Mouse (Mus musculus) CH12.LX (cell line): ENCODE measurements around the gene Hectd1. TPM values are rescaled to one million over a fixed set of nuclear protein-coding genes. Genes with fewer than 3 reads are reported as not detected.

Experiments used
- DNase-seq: peaks from one replicate; pipeline ENCODE4 v3.0.0-alpha.2; 2013; ENCODE audit errors: extremely low read depth
- H3K27ac ChIP-seq: 2 replicates; pipeline ENCODE4 v1.5.1; 2012; ENCODE audit warnings: low read depth, mild to moderate bottlenecking, control low read depth, moderate library complexity; ENCODE audit not compliant: insufficient read depth
- H3K27me3 ChIP-seq: replicated peaks from 2 replicates; pipeline ENCODE3; 2012; ENCODE audit warnings: inconsistent platforms
- H3K36me3 ChIP-seq, 2 experiments: replicated peaks in 1 of 2; 2 replicates each; pipeline versions ENCODE3 to v1.6.1; 2012; ENCODE audit warnings: inconsistent platforms in 1 of 2, low read length in 1 of 2, mild to moderate bottlenecking in 1 of 2, mixed read lengths in 1 of 2, moderate library complexity in 1 of 2; ENCODE audit not compliant: control insufficient read depth in 1 of 2, insufficient read depth in 1 of 2
- H3K4me1 ChIP-seq, 2 experiments: 2 replicates each; pipeline ENCODE4 v1.6.1; 2012; ENCODE audit warnings: inconsistent platforms in 1 of 2, moderate library complexity in 1 of 2; ENCODE audit not compliant: insufficient read depth in 2 of 2, control insufficient read depth in 1 of 2
- H3K4me2 ChIP-seq: 2 replicates; pipeline ENCODE4 v1.6.1; 2012; ENCODE audit warnings: low read depth, mild to moderate bottlenecking, control low read depth; ENCODE audit not compliant: poor library complexity, insufficient read depth, severe bottlenecking
- H3K4me3 ChIP-seq, 3 experiments: fragments of 150-350 bp in 1 of 3; sonication (generic) in 1 of 3; replicated peaks in 1 of 3; 2 replicates each; pipeline versions ENCODE3 to v1.5.1; 2011 to 2012; ENCODE audit warnings: low read depth in 2 of 3, low read length in 2 of 3, mild to moderate bottlenecking in 2 of 3, moderate library complexity in 2 of 3, control low read depth in 1 of 3, improper control_type of control experiment in 1 of 3, inconsistent platforms in 1 of 3, mixed read lengths in 1 of 3; ENCODE audit not compliant: poor library complexity in 1 of 3
- H3K79me2 ChIP-seq: replicated peaks from 2 replicates; pipeline ENCODE4 v1.6.1; 2012; ENCODE audit warnings: mild to moderate bottlenecking, moderate library complexity; ENCODE audit not compliant: control insufficient read depth, poor library complexity, insufficient read depth, severe bottlenecking; ENCODE audit errors: extremely low read depth
- H3K9ac ChIP-seq: 2 replicates; pipeline ENCODE4 v1.6.1; 2012; ENCODE audit warnings: low read depth, mild to moderate bottlenecking, control low read depth, moderate library complexity; ENCODE audit not compliant: insufficient read depth
- H3K9me3 ChIP-seq: replicated peaks from 2 replicates; pipeline ENCODE3; 2012; ENCODE audit warnings: low read length, inconsistent platforms, mixed read lengths
- BHLHE40 ChIP-seq: IDR thresholded peaks from 2 replicates; pipeline ENCODE4 v1.6.1; 2011; ENCODE audit warnings: mild to moderate bottlenecking, low read depth, low read length, improper control_type of control experiment
- CTCF ChIP-seq, 2 experiments: IDR thresholded peaks in 1 of 2; conservative IDR thresholded peaks in 1 of 2; 2 replicates each; pipeline ENCODE4 v1.5.1; 2011 to 2012; ENCODE audit warnings: low read depth in 2 of 2, low read length in 2 of 2, improper control_type of control experiment in 1 of 2, inconsistent platforms in 1 of 2, mild to moderate bottlenecking in 1 of 2, moderate library complexity in 1 of 2
- E2F4 ChIP-seq: IDR thresholded peaks from 2 replicates; pipeline ENCODE4 v1.6.1; 2011; ENCODE audit warnings: low read depth, low read length, improper control_type of control experiment; ENCODE audit not compliant: insufficient replicate concordance
- ELF1 ChIP-seq: IDR thresholded peaks from 2 replicates; pipeline ENCODE4 v1.6.1; 2014; ENCODE audit warnings: low read depth, mild to moderate bottlenecking, inconsistent platforms, low read length, improper control_type of control experiment
- EP300 ChIP-seq: IDR thresholded peaks from 2 replicates; pipeline ENCODE4 v1.6.1; 2011; ENCODE audit warnings: low read length, improper control_type of control experiment
- GABPA ChIP-seq: IDR thresholded peaks from 2 replicates; pipeline ENCODE4 v1.6.1; 2012; ENCODE audit warnings: low read depth, low read length, improper control_type of control experiment, inconsistent platforms; ENCODE audit not compliant: insufficient replicate concordance
- HCFC1 ChIP-seq: IDR thresholded peaks from 2 replicates; pipeline ENCODE4 v1.6.1; 2012; ENCODE audit warnings: low read depth, mild to moderate bottlenecking, inconsistent platforms, low read length, improper control_type of control experiment
- IRF4 ChIP-seq: IDR thresholded peaks from 2 replicates; pipeline ENCODE4 v1.6.1; 2014; ENCODE audit warnings: low read depth, mild to moderate bottlenecking, inconsistent platforms, low read length, improper control_type of control experiment
- JUN ChIP-seq: IDR thresholded peaks from 2 replicates; pipeline ENCODE4 v1.6.1; 2011; ENCODE audit warnings: low read depth, mild to moderate bottlenecking, low read length, improper control_type of control experiment, moderate library complexity; ENCODE audit not compliant: insufficient read depth
- JUND ChIP-seq: conservative IDR thresholded peaks from 2 replicates; pipeline ENCODE4 v1.6.1; 2011; ENCODE audit warnings: low read depth, low read length, improper control_type of control experiment
- KAT2A ChIP-seq: IDR thresholded peaks from 2 replicates; pipeline ENCODE4 v1.6.1; 2012; ENCODE audit warnings: low read length, improper control_type of control experiment, inconsistent platforms; ENCODE audit not compliant: insufficient replicate concordance
- MAFK ChIP-seq: IDR thresholded peaks from 2 replicates; pipeline ENCODE4 v1.6.1; 2011; ENCODE audit warnings: low read length, improper control_type of control experiment; ENCODE audit not compliant: insufficient replicate concordance
- MAX ChIP-seq: IDR thresholded peaks from 2 replicates; pipeline ENCODE4 v1.6.1; 2011; ENCODE audit warnings: low read length, improper control_type of control experiment
- MAZ ChIP-seq: IDR thresholded peaks from 2 replicates; pipeline ENCODE4 v1.6.1; 2012; ENCODE audit warnings: low read depth, mild to moderate bottlenecking, inconsistent platforms, low read length, improper control_type of control experiment, moderate library complexity
- MEF2A ChIP-seq: IDR thresholded peaks from 2 replicates; pipeline ENCODE4 v1.6.1; 2014; ENCODE audit warnings: low read depth, mild to moderate bottlenecking, inconsistent platforms, low read length, improper control_type of control experiment, borderline replicate concordance
- MXI1 ChIP-seq: IDR thresholded peaks from 2 replicates; pipeline ENCODE4 v1.6.1; 2011; ENCODE audit warnings: mild to moderate bottlenecking, low read depth, low read length, improper control_type of control experiment
- MYC ChIP-seq: IDR thresholded peaks from 2 replicates; pipeline ENCODE4 v1.6.1; 2011; ENCODE audit warnings: low read depth, mild to moderate bottlenecking, improper control_type of control experiment, low read length
- PAX5 ChIP-seq: IDR thresholded peaks from 2 replicates; pipeline ENCODE4 v1.6.1; 2012; ENCODE audit warnings: low read length, inconsistent platforms, mixed read lengths
- POLR2A ChIP-seq: IDR thresholded peaks from 2 replicates; pipeline ENCODE4 v1.6.1; 2011; ENCODE audit warnings: low read depth, mild to moderate bottlenecking, improper control_type of control experiment, low read length
- POLR2AphosphoS2 ChIP-seq: IDR thresholded peaks from 2 replicates; pipeline ENCODE4 v1.6.1; 2011; ENCODE audit warnings: low read depth, low read length, improper control_type of control experiment
- RCOR1 ChIP-seq: conservative IDR thresholded peaks from 2 replicates; pipeline ENCODE4 v1.6.1; 2012; ENCODE audit warnings: low read depth, mild to moderate bottlenecking, inconsistent platforms, low read length, improper control_type of control experiment
- SIN3A ChIP-seq: IDR thresholded peaks from 2 replicates; pipeline ENCODE4 v1.6.1; 2012; ENCODE audit warnings: low read length, improper control_type of control experiment, inconsistent platforms
- TBP ChIP-seq: conservative IDR thresholded peaks from 2 replicates; pipeline ENCODE4 v1.6.1; 2011; ENCODE audit warnings: low read depth, low read length, improper control_type of control experiment
- TCF12 ChIP-seq: IDR thresholded peaks from 2 replicates; pipeline ENCODE4 v1.6.1; 2014; ENCODE audit warnings: low read depth, mild to moderate bottlenecking, inconsistent platforms, low read length, improper control_type of control experiment
- UBTF ChIP-seq: IDR thresholded peaks from 2 replicates; pipeline ENCODE4 v1.6.1; 2012; ENCODE audit warnings: low read depth, mild to moderate bottlenecking, inconsistent platforms, low read length, improper control_type of control experiment, moderate library complexity
- USF1 ChIP-seq: IDR thresholded peaks from 2 replicates; pipeline ENCODE4 v1.6.1; 2014; ENCODE audit warnings: low read depth, mild to moderate bottlenecking, inconsistent platforms, low read length, improper control_type of control experiment
- USF2 ChIP-seq: conservative IDR thresholded peaks from 2 replicates; pipeline ENCODE4 v1.6.1; 2011; ENCODE audit warnings: low read depth, low read length, improper control_type of control experiment
- ZKSCAN1 ChIP-seq: IDR thresholded peaks from 2 replicates; pipeline ENCODE4 v1.6.1; 2012; ENCODE audit warnings: low read depth, inconsistent platforms, low read length, improper control_type of control experiment, borderline replicate concordance
- ZMIZ1 ChIP-seq: IDR thresholded peaks from 2 replicates; pipeline ENCODE4 v1.6.1; 2012; ENCODE audit warnings: low read depth, mild to moderate bottlenecking, inconsistent platforms, low read length, improper control_type of control experiment
- dilution Hi-C: fragments of 300-500 bp; cut with MboI; formaldehyde crosslinking; loops from 2 replicates; pipeline ENCODE4 v1.14.3; 2020; ENCODE audit warnings: low sequenced_read_pairs; ENCODE audit not compliant: extremely low pct_unique_long_range_greater_than_20kb, extremely low pct_ligation_motif_present
- in situ Hi-C: fragments of 300-500 bp; cut with MboI; formaldehyde crosslinking; loops from 3 replicates; pipeline ENCODE4 v1.14.3; 2019; ENCODE audit warnings: low sequenced_read_pairs, low pct_ligation_motif_present, low pct_unique_long_range_greater_than_20kb, mixed read lengths
- polyA plus RNA-seq: library from polyadenylated mRNA; unstranded; fragments of >175 nt; gene quantifications from 2 replicates; pipeline ENCODE4 v1.2.1, GENCODE M21; 2012; ENCODE audit warnings: low read depth; ENCODE audit not compliant: insufficient read length
- total RNA-seq, 2 experiments: library from RNA; depleted of rRNA; stranded (reverse); fragments of 300-350 nt in 1 of 2; fragments of >200 nt in 1 of 2; gene quantifications; 2 replicates each; pipeline ENCODE4 v1.2.3; 2012 to 2014

The Hectd1 gene
- total and polyA plus RNA-seq, 3 experiments, result 36.2 to 42.3 (median 41.4) TPM

DNA sequence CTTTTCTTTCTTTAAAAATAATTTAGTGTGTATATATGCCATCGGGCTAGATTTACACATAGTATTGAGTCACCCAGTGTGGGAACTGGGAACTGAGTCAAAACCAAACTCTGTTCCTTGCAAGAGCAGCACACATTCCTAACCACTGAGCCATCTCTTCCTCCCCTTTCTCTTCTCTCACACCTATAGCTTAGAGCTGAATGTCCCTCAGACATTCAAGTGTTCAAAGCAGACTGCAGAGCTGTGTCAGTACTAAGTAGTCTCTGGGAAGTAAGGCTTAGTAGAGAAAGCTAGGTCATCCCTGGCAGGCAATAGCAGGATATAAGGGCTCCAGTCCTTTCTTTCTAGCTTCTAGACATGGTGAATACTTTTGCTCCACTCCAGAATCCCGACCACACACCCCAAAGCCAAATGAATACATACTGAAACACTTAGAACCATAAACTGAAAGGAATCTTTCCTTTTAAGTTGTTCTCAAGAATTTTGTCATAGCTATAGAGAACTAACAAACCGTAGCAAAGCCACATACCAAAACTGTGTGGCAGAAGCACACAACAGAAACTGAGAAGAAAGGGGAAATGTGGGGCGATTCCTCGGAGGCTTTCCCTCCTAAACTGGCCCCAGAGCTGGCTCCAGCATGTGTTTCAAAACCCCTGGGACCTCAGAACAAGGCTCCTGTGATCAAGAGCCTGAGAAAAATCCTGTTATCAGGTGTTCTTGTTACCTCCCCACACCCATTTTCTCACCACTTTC, 17.8 kb downstream of the Hectd1 start:
- Histone ChIP-seq H3K27ac (no peak overlapping the region), H3K9me3 (peaks cover 2% of the 10 kb centered on the region), H3K4me1 (peaks cover 8 to 63% of the 10 kb centered on the region in 2 experiments), H3K36me3 (peaks cover 14 to 42% of the 10 kb centered on the region in 2 experiments), H3K9ac (peak overlapping the region; percentile 26; the same call in 1 of the 2 replicates), H3K79me2 (peaks cover 63% of the 10 kb centered on the region), H3K4me3 (no peak overlapping the region), H3K4me2 (peak overlapping the region; percentile 29), H3K27me3 (no peaks in the 10 kb centered on the region)
- in situ Hi-C loops, result no loop called here
- dilution Hi-C loops, result no loop called here
- DNase-seq, result peak; percentile 43
- TF ChIP-seq USF1, result no peak
- no peak for TF ChIP-seq ZMIZ1
- no peak for TF ChIP-seq KAT2A
- no peak for TF ChIP-seq HCFC1
- TF ChIP-seq ELF1, result no peak
- no peak for TF ChIP-seq MAZ
- TF ChIP-seq MEF2A, result no peak
- no peak for TF ChIP-seq MAFK
- 0 out of 2 replicates have a peak, but pooled peaks have one; percentile 19 for TF ChIP-seq BHLHE40
- no peak for TF ChIP-seq GABPA
- TF ChIP-seq PAX5, result no peak
- no peak for TF ChIP-seq CTCF (conservative IDR thresholded peaks at IDR 0.05 in 1 of 2, IDR thresholded peaks at IDR 0.05 in 1 of 2; ENCODE audit: low read depth in 2 of 2, low read length in 2 of 2)
- TF ChIP-seq TBP, result 0 out of 2 replicates have a peak, but pooled peaks have one; percentile 54
- no peak for TF ChIP-seq MAX
- no peak for TF ChIP-seq E2F4
- no peak for TF ChIP-seq RCOR1
- no peak for TF ChIP-seq POLR2A
- TF ChIP-seq TCF12, result no peak
- no peak for TF ChIP-seq ZKSCAN1
- no peak for TF ChIP-seq POLR2AphosphoS2
- TF ChIP-seq USF2, result no peak
- no peak for TF ChIP-seq MYC
- TF ChIP-seq EP300, result peak; percentile 52; the same call in 1 of the 2 replicates
- TF ChIP-seq UBTF, result no peak
- peak; percentile 46; the same call in 1 of the 2 replicates for TF ChIP-seq IRF4
- TF ChIP-seq MXI1, result no peak
- TF ChIP-seq SIN3A, result no peak
- TF ChIP-seq JUND, result peak; percentile 78
- TF ChIP-seq JUN, result peak; percentile 44; the same call in 1 of the 2 replicates
